Mouse (Mus musculus) liver, embryonic 15.5 days (tissue): Measurements from ENCODE around the gene Hivep3. TPM values are rescaled to one million over a fixed set of nuclear protein-coding genes. Genes with fewer than 3 reads are reported as not detected.

Experiments used
- ATAC-seq: fragments of 200-750 bp; cut with Nextera tagmentation; 2 replicates; pipeline ENCODE4 v1.8.0; 2017; ENCODE audit warnings: moderate number of reproducible peaks, mild to moderate bottlenecking, moderate library complexity; ENCODE audit not compliant: insufficient read depth
- H3K27ac ChIP-seq: fragments of 300-500 bp; sonication (generic); replicated peaks from 2 replicates; pipeline ENCODE4 v1.5.1; 2015; ENCODE audit warnings: mild to moderate bottlenecking, inconsistent platforms
- H3K27me3 ChIP-seq: fragments of 300-500 bp; sonication (generic); 2 replicates; pipeline ENCODE4 v1.6.1; 2015; ENCODE audit warnings: mild to moderate bottlenecking, inconsistent platforms
- H3K36me3 ChIP-seq: fragments of 300-500 bp; sonication (generic); replicated peaks from 2 replicates; pipeline ENCODE4 v1.6.1; 2015; ENCODE audit warnings: moderate library complexity, mild to moderate bottlenecking, inconsistent platforms
- H3K4me1 ChIP-seq: fragments of 300-500 bp; sonication (generic); replicated peaks from 2 replicates; pipeline ENCODE4 v1.6.1; 2015; ENCODE audit warnings: inconsistent platforms
- H3K4me2 ChIP-seq: fragments of 300-500 bp; sonication (generic); 2 replicates; pipeline ENCODE4 v1.6.1; 2015; ENCODE audit warnings: moderate library complexity, mild to moderate bottlenecking, inconsistent platforms
- H3K4me3 ChIP-seq: fragments of 300-500 bp; sonication (generic); replicated peaks from 2 replicates; pipeline ENCODE4 v1.5.1; 2015; ENCODE audit warnings: mild to moderate bottlenecking, inconsistent platforms
- H3K9ac ChIP-seq: fragments of 300-500 bp; sonication (generic); 2 replicates; pipeline ENCODE4 v1.6.1; 2015; ENCODE audit warnings: moderate library complexity, mild to moderate bottlenecking, inconsistent platforms
- H3K9me3 ChIP-seq: fragments of 300-500 bp; sonication (generic); replicated peaks from 2 replicates; pipeline ENCODE4 v1.6.1; 2016; ENCODE audit warnings: inconsistent platforms
- WGBS: fragments of 180-500 bp; shearing (Covaris S2); methylation state at CpG from one replicate; pipeline ENCODE4 v1.1.7; 2015; ENCODE audit warnings: mixed read lengths; ENCODE audit not compliant: insufficient replicate concordance; 5-methylcytosine and 5-hydroxymethylcytosine counted together
- polyA plus RNA-seq: library from polyadenylated mRNA; unstranded; fragments of >200 nt; fragmentation: Nextera tagmentation; extraction: Ambion mirVana; gene quantifications from 2 replicates; pipeline ENCODE4 v1.2.1, GENCODE M21; 2015

Hivep3 gene
- polyA plus RNA-seq, 1 experiment from 2014 or later = 1.9 TPM

DNA sequence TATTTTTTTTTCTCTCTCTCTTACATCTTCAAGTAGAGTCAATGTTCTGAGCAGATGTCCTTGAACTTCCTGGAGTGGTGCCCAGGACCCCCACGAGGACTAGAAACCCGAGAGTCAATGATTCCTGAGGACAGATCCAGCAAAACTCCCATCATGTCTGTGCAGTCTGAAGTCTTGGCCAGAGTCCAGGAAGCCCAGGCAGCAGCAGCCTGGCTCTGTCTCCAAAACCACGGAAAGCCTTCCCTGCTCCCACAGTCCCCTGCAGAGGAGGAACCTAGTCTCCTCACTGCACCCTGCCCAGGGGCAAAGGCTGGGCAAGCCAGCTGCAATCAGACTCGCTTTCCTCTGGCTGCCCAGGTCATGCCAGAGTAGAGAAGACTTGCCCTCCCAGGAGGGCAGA, 234.5 kb downstream of the Hivep3 start:
- no peaks in the 10 kb centered on the region for H3K36me3 ChIP-seq
- 32% methylated on average over 4 of the region's 4 CpGs for WGBS
- ATAC-seq = no peak

DNA sequence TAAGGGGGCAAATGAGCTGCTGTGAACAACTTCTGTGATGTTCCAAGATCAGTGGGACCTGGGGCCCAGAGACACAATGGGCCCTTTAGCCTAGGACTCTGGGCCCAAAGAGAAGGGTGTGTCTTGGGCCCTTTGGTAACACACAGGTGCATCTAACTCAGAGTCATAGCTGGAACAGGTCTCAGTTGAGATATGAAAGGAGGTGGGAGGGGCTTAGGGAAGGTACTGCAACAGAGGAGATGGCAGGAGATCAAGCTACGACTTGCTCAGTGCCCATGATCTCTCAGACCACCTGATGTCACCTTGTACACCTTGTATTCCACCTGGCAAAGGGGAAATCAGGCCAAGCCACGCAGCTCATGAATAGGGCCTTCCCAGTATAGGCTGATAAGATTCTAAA, 235.3 kb downstream of the Hivep3 start:
- ATAC-seq = no peak
- Histone ChIP-seq H3K36me3 (no peaks in the 10 kb centered on the region), H3K27me3 (no peaks in the 10 kb centered on the region), H3K9ac (no peak overlapping the region), H3K27ac (no peak overlapping the region), H3K9me3 (no peaks in the 10 kb centered on the region), H3K4me2 (no peak overlapping the region), H3K4me1 (peaks cover 3% of the 10 kb centered on the region; the same call in 1 of the 2 replicates), H3K4me3 (no peak overlapping the region)
- WGBS = 60% methylated on average over 2 of the region's 2 CpGs

More for the DNA sequence above, 234.5 kb downstream of the Hivep3 start:
- H3K4me1 ChIP-seq = peaks cover 3% of the 10 kb centered on the region; the same call in 1 of the 2 replicates
- H3K4me2 ChIP-seq = no peak overlapping the region
- H3K9me3 ChIP-seq = no peaks in the 10 kb centered on the region
- H3K27me3 ChIP-seq = no peaks in the 10 kb centered on the region
- H3K9ac ChIP-seq = no peak overlapping the region
- no peak overlapping the region for H3K4me3 ChIP-seq
- H3K27ac ChIP-seq = no peak overlapping the region

DNA sequence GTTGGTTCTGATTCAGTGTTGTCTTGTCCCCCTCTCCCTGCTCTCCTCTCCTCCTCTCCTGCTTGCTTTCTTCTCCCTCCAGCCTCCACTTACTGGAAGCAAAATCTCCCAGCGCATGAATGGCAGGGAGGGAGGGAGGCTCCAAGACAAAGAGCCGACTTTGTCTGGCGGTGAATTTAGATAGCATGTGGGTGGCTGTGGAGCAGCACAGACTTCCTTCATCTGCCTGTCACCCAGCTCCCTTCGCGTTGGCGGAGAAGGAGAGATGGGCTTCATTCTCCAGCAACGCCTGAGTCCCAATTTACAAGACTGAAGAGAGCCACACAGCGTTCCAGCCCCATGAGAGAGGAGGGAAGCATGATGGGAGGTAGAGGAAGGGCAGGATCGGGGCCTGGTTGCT, 236.6 kb downstream of the Hivep3 start:
- no peaks in the 10 kb centered on the region for H3K36me3 ChIP-seq
- H3K4me2 ChIP-seq = no peak overlapping the region
- no peak for ATAC-seq
- WGBS = 51% methylated on average over 9 of the region's 9 CpGs
- H3K27ac ChIP-seq = no peak overlapping the region
- no peaks in the 10 kb centered on the region for H3K9me3 ChIP-seq
- no peak overlapping the region for H3K4me3 ChIP-seq
- no peak overlapping the region for H3K9ac ChIP-seq
- no peaks in the 10 kb centered on the region for H3K27me3 ChIP-seq
- H3K4me1 ChIP-seq = peaks cover 3% of the 10 kb centered on the region; the same call in 1 of the 2 replicates

DNA sequence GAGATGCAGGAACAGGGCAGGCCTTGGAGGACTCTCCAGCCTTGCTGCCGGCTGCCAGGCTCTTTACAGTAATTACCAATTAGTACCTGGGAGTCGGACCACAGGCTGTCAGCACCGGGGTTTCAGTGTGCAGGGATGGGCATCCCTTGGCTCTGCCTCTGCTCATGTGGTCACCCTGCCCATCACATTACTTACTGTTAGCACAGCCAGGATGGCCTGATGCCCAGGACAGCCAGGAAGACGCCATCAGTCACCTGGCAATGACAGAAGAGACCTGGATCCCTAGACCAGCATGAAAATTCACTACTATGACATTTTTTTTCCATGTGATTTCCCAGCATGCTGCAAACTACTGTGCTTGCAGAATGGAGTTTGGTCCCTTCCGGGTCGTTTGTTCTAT, 238.8 kb downstream of the Hivep3 start:
- Histone ChIP-seq H3K27me3 (no peaks in the 10 kb centered on the region), H3K36me3 (no peaks in the 10 kb centered on the region), H3K4me2 (no peak overlapping the region), H3K9me3 (no peaks in the 10 kb centered on the region), H3K9ac (no peak overlapping the region), H3K4me3 (no peak overlapping the region), H3K4me1 (peaks cover 3% of the 10 kb centered on the region; the same call in 1 of the 2 replicates), H3K27ac (no peak overlapping the region)
- no peak for ATAC-seq
- 60% methylated on average over 6 of the region's 6 CpGs for WGBS

DNA sequence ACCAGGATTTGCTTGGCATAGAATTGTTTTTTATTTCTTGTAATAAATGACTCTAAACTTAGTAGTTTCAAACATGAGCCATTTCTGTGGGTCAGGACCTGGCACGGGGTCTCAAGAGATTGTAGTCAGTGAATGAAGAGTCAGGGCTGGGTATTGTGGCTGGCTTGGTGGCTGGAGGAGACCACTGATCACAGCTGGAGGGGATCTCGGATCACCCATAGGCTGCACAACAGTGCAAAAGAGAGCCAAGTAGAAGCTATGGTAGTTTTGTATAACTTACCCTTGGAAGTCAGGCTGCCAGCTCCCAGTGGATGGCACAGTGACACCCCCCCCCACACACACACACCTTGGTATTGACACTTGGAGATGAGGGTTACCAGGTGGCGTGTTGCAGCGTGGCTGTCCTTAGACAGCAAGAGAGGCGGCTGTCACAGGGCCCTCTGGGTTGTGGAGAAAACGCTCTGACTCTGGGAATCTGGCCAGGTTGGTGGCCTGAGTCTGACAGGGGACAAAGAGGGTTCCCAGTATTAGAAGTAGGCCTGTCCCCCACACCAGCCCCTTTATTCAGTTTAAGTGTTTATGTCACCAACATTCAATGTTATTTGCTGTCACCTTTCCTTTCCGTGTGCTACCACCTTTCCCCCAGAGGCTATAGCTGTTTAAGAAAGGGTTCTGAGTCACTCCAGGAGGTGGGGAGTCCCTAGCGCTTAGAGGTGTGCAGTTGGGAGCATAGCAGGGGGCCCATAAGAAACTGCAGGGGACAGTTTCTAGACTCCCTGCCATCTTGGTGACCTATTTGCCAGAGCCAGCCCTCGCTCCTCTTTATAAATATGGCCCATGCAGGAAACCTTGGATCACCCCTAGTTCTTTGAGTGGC, 240.4 kb downstream of the Hivep3 start:
- no peaks in the 10 kb centered on the region for H3K4me1 ChIP-seq
- H3K27me3 ChIP-seq = no peaks in the 10 kb centered on the region
- no peak overlapping the region for H3K27ac ChIP-seq
- no peak for ATAC-seq
- H3K9ac ChIP-seq = no peak overlapping the region
- H3K36me3 ChIP-seq = no peaks in the 10 kb centered on the region
- WGBS = 62% methylated on average over 9 of the region's 9 CpGs
- no peak overlapping the region for H3K4me3 ChIP-seq
- no peaks in the 10 kb centered on the region for H3K9me3 ChIP-seq
- H3K4me2 ChIP-seq = no peak overlapping the region

DNA sequence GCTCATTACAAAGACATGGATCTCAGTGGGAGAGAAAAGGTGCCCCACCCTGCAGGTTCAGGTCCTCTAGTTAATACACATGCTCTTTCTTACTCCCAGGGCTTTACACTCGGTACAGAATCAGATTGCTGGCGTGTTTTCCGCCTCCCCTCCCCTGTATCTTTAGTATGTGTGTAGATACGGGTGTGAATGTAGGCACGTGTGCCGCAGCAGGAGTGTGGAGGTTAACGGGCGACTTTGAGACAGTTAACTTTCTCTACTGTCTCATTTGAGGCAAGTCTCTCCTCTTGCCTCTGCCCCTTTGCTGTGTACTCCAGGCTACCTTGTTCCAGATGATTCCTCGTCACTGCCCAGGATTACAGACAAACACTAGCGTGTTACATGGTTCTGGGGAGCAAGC, 241.7 kb downstream of the Hivep3 start:
- H3K9me3 ChIP-seq = no peaks in the 10 kb centered on the region
- no peak overlapping the region for H3K4me2 ChIP-seq
- 63% methylated on average over 10 of the region's 10 CpGs for WGBS
- H3K27me3 ChIP-seq = no peaks in the 10 kb centered on the region
- no peak overlapping the region for H3K27ac ChIP-seq
- H3K4me1 ChIP-seq = no peaks in the 10 kb centered on the region; the same call in 1 of the 2 replicates
- no peak overlapping the region for H3K4me3 ChIP-seq
- no peak overlapping the region for H3K9ac ChIP-seq
- no peak for ATAC-seq
- no peaks in the 10 kb centered on the region for H3K36me3 ChIP-seq

DNA sequence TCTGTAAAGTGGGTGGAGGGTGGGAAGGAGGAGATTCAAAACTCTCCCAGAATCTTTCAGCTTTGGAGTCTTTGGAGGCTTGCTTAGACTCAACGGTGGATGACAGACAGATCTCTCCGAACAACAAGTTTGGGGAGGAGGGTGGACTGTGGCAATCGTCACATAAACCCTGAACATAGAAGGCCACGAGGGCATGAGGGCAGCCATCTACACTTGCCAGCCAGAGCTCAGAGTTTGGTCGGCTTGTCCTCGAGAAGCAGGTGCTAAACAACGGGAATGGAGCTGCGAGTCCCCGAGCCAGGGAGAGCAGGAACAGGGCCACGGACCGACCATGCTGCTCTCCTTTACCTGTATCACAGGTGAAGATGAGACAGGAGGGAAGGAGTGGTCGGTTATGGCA, 242.2 kb downstream of the Hivep3 start:
- no peak for ATAC-seq
- no peaks in the 10 kb centered on the region for H3K36me3 ChIP-seq
- 54% methylated on average over 12 of the region's 12 CpGs for WGBS
- no peaks in the 10 kb centered on the region for H3K27me3 ChIP-seq
- no peaks in the 10 kb centered on the region for H3K9me3 ChIP-seq
- no peak overlapping the region for H3K9ac ChIP-seq
- H3K27ac ChIP-seq = no peak overlapping the region
- no peaks in the 10 kb centered on the region; the same call in 1 of the 2 replicates for H3K4me1 ChIP-seq
- no peak overlapping the region for H3K4me2 ChIP-seq
- no peak overlapping the region for H3K4me3 ChIP-seq

DNA sequence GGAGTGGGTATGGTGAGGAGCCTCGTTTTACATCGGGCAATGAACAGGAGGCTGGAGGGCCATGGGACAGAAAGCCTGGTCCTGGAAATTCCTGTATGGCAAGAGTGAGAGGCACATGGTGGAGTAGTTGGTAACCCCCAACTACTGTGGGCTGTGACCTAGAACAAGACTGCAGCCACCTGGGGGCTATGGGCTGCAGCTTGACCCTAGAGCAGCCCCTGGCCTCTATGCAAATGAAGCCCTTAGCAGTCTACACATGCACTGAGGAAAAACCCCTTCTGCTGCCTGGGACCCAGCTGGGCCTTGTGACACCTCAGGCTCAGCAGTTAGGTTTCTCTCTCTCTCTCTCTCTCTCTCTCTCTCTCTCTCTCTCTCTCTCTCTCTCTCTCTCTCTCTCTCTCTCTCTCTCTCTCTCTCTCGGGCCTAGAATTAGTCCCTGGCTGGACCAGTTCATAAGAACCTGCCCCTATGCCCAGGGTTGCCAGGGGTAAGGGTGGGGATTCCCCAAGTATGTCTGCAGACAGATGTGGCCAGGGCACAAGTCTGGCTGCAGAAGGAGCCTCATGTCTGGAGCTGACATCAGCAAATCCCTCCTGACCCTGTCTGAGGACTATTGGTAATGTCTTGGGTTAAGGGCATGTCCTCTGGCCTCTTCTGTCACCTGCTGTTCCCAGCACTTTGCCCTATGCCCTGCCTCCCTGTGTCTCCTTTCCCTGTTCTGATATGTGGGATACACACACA, 243.0 kb downstream of the Hivep3 start:
- no peaks in the 10 kb centered on the region; the same call in 1 of the 2 replicates for H3K4me1 ChIP-seq
- WGBS = 26% methylated on average over 3 of the region's 3 CpGs
- no peaks in the 10 kb centered on the region for H3K36me3 ChIP-seq
- ATAC-seq = no peak
- no peaks in the 10 kb centered on the region for H3K9me3 ChIP-seq
- H3K4me3 ChIP-seq = no peak overlapping the region
- no peak overlapping the region for H3K9ac ChIP-seq
- no peak overlapping the region for H3K27ac ChIP-seq
- no peaks in the 10 kb centered on the region for H3K27me3 ChIP-seq
- no peak overlapping the region for H3K4me2 ChIP-seq

DNA sequence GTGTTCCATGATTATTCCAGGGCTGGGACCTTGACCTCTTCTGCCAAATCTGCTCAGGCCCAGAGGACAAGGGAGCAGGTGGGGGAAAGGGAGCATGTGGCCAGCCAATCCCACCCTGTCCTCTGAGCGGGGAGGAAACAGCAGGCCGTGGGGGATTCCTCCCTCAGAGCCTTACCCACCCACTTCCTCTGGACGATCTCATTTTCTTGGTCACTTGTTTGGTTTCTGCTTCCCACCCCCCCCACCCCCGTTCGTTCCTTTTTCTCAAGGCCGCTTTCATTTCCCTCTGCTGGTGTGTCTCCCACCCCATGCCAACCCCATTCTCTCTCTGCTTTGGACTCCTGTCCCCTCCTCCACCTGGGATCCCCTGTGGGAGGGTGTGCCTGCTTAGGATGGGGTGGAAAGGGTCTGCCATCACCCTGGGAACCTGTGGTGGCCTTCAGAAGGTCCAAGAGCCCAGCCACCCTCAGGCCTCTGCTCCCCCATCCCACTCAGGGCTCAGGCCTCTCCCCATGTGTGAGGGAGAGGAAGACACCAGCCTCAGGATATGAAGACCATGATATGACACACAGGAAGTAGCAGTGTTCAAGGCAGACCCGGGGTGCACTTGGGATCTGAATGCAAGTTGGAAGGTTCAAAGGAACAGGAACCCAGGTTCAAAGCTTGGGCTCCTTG, 244.4 kb downstream of the Hivep3 start:
- WGBS = 15% methylated on average over 7 of the region's 7 CpGs
- ATAC-seq = peak; percentile 25; the same call in 1 of the 2 replicates
- H3K4me3 ChIP-seq = no peak overlapping the region

DNA sequence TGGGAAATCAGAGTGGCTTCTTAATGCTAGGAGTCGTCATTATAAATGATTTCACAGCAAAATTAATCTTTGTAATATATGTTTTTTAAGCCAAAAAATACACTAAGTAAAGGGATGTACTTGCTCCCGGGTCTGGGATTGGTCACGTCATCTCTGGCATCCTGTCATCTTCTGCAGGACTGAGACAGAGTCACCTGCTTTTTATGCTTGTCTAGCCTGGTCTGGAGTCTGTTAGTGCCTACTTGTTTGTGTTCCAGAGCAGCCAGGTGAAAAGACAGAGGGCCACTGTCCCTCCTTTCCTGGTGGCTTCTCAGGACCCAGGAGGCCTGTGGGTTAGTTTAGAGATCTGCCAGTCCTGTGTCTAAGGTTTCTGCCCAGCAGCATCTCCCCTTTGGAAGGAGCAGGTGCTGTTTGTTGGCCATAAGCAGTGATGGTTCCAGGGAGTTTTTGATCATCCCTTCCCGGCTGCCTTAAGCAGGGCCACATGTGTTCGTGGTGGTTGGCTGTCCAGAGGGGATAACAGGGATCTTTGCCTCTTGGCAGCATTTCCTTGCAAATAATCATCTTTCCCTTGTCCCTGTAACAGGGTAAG, 245.8 kb downstream of the Hivep3 start:
- WGBS = 51% methylated on average over 5 of the region's 5 CpGs
- Histone ChIP-seq H3K9me3 (no peaks in the 10 kb centered on the region), H3K4me3 (no peak overlapping the region), H3K4me1 (no peaks in the 10 kb centered on the region; the same call in 1 of the 2 replicates), H3K4me2 (no peak overlapping the region), H3K9ac (no peak overlapping the region), H3K27me3 (no peaks in the 10 kb centered on the region), H3K36me3 (no peaks in the 10 kb centered on the region), H3K27ac (no peak overlapping the region)
- no peak for ATAC-seq

More for the DNA sequence above, 244.4 kb downstream of the Hivep3 start:
- no peak overlapping the region for H3K27ac ChIP-seq
- no peaks in the 10 kb centered on the region for H3K9me3 ChIP-seq
- no peaks in the 10 kb centered on the region for H3K36me3 ChIP-seq
- no peak overlapping the region for H3K4me2 ChIP-seq
- H3K9ac ChIP-seq = no peak overlapping the region
- no peaks in the 10 kb centered on the region; the same call in 1 of the 2 replicates for H3K4me1 ChIP-seq
- H3K27me3 ChIP-seq = no peaks in the 10 kb centered on the region
